Mouse (Mus musculus) intestine, embryonic 16.5 days (tissue): ENCODE measurements around the gene Sh3kbp1. TPM values are rescaled to one million over a fixed set of nuclear protein-coding genes. Genes with fewer than 3 reads are reported as not detected.

Source experiments
- ATAC-seq: fragments of 200-750 bp; cut with Nextera tagmentation; 2 replicates; pipeline ENCODE4 v1.8.0; 2017; ENCODE audit warnings: moderate TSS enrichment, moderate library complexity
- H3K27ac ChIP-seq: fragments of 300-500 bp; sonication (generic); 2 replicates; pipeline ENCODE4 v1.5.1; 2014; ENCODE audit warnings: mild to moderate bottlenecking, low read length
- H3K27me3 ChIP-seq: fragments of 300-500 bp; sonication (generic); replicated peaks from 2 replicates; pipeline ENCODE4 v1.6.1; 2014; ENCODE audit warnings: low read length, control low read depth, mixed read lengths; ENCODE audit not compliant: control insufficient read depth, insufficient read depth
- H3K36me3 ChIP-seq: fragments of 300-500 bp; sonication (generic); 2 replicates; pipeline ENCODE4 v1.6.1; 2014; ENCODE audit warnings: low read length, control low read depth; ENCODE audit not compliant: control insufficient read depth, insufficient read depth
- H3K4me1 ChIP-seq: fragments of 300-500 bp; sonication (generic); 2 replicates; pipeline ENCODE4 v1.6.1; 2014; ENCODE audit warnings: low read length, control low read depth, mixed read lengths; ENCODE audit not compliant: control insufficient read depth, insufficient read depth
- H3K4me2 ChIP-seq: fragments of 300-500 bp; sonication (generic); 2 replicates; pipeline ENCODE4 v1.6.1; 2014; ENCODE audit warnings: low read depth, low read length, control low read depth
- H3K4me3 ChIP-seq: fragments of 300-500 bp; sonication (generic); 2 replicates; pipeline ENCODE4 v1.5.1; 2014; ENCODE audit warnings: mild to moderate bottlenecking, low read length
- H3K9ac ChIP-seq: fragments of 300-500 bp; sonication (generic); 2 replicates; pipeline ENCODE4 v1.6.1; 2014; ENCODE audit warnings: low read depth, low read length
- H3K9me3 ChIP-seq: fragments of 300-500 bp; sonication (generic); 2 replicates; pipeline ENCODE4 v1.6.1; 2016; ENCODE audit warnings: low read length, control low read depth; ENCODE audit not compliant: control insufficient read depth
- WGBS: fragments of 180-500 bp; shearing (Covaris S2); extraction: QIAGEN DNeasy Blood & Tissue Kit; methylation state at CpG from one replicate; pipeline ENCODE4 v1.1.7; 2014; 5-methylcytosine and 5-hydroxymethylcytosine counted together
- polyA plus RNA-seq: library from polyadenylated mRNA; unstranded; fragments of >200 nt; fragmentation: Nextera tagmentation; extraction: Ambion mirVana; gene quantifications from 2 replicates; pipeline ENCODE4 v1.2.1, GENCODE M21; 2015

Gene Sh3kbp1
- polyA plus RNA-seq, 1 experiment from 2014 or later: 20.8 TPM

DNA sequence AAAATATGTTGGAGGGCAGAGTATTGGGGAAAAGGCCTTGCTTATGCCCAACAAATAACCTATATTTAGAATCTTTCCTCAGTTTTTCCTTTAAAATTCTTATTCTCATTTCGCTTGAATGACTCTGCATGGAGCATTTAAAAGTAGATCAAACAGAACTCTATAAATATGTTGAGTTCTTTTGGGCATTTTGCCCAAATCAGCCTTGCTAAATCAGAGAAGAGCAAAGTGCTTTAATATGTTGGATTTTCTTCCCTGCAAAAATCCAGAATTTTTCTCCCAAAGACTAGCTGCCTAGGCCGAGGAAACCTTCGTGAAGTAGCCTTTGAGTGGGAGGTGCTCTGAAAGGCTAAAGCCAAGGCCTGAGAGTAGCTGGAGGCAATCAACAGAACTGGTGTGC, 163.4 kb downstream of the Sh3kbp1 start:
- 63% methylated on average over 3 of the region's 3 CpGs for WGBS
- no peaks in the 10 kb centered on the region for H3K36me3 ChIP-seq

DNA sequence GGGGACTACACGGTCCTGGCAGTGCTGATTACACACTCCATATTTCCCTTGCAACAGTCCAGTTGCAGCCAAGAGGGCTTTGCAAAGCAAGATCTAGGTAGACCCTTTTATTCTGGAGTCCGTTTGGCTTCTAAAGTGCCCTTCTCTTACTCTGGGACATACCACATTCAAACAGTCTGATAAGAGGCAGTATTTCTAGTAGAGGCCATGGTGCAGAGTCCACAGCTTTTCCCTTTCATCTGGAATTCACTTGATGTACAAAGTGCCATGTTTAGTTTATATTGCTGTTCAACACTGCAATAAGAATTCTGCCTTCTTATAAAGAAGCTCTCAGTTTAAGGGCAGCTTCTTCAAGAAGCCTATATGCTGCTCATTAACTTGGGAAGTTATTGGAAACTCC, 168.5 kb downstream of the Sh3kbp1 start:
- Histone ChIP-seq H3K36me3 (no peaks in the 10 kb centered on the region), H3K4me2 (no peak overlapping the region), H3K9ac (no peak overlapping the region), H3K4me3 (no peak overlapping the region), H3K27me3 (no peaks in the 10 kb centered on the region), H3K27ac (no peak overlapping the region), H3K9me3 (no peaks in the 10 kb centered on the region), H3K4me1 (no peaks in the 10 kb centered on the region)
- ATAC-seq: peak; percentile 84
- WGBS: 61% methylated on average over 2 of the region's 2 CpGs

More for the DNA sequence above, 163.4 kb downstream of the Sh3kbp1 start:
- H3K9ac ChIP-seq: no peak overlapping the region
- H3K27me3 ChIP-seq: no peaks in the 10 kb centered on the region
- H3K9me3 ChIP-seq: no peaks in the 10 kb centered on the region
- no peak overlapping the region for H3K4me3 ChIP-seq
- no peak overlapping the region for H3K4me2 ChIP-seq
- no peak for ATAC-seq
- no peak overlapping the region for H3K27ac ChIP-seq
- no peaks in the 10 kb centered on the region for H3K4me1 ChIP-seq

DNA sequence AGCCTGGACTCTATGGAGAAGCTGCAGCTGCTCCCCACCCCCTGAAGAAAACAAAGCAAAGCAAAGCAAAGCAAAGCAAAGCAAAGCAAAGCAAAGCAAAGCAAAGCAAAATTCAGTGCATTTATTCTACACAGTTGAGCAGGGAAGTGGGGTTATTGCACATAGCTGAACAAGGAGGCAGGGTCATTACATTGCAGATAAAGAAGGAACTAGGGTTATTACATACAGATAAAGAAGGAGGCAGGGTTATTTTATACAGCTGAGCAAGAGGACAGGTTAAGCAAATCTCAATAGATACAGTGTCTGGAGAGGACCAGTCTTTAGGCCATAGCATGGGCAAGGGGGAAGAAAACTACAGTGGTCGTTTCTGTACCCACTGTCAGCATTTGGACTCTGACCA, 177.3 kb downstream of the Sh3kbp1 start:
- H3K9ac ChIP-seq: no peak overlapping the region
- ATAC-seq: peak; percentile 88
- 35% methylated on average over 1 of the region's 1 CpGs for WGBS
- no peak overlapping the region for H3K27ac ChIP-seq
- H3K9me3 ChIP-seq: no peaks in the 10 kb centered on the region
- H3K4me3 ChIP-seq: no peak overlapping the region
- H3K4me1 ChIP-seq: no peaks in the 10 kb centered on the region
- H3K36me3 ChIP-seq: no peaks in the 10 kb centered on the region
- H3K4me2 ChIP-seq: no peak overlapping the region
- 0 out of 2 replicates have a peak, but pooled peaks cover 9% of the 10 kb centered on the region for H3K27me3 ChIP-seq

DNA sequence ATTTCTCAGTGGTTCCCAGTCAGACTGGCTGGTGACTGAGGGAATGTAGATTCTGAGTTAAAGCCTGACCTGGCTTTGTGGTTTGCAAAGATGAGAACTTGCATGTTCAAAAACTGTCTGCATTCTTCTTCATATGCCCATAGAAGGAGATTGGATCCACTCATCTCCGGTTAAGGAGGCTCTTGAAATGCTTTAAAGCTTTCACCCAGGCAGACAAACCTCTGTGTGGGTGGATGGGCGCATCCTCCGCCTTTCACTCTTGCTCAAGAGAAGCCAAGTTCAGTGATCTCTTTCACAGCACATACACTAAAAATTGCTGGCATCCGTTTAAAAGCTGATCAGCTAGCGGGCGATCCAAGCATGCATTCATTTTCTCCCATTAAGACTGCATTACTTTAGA, 182.4 kb downstream of the Sh3kbp1 start:
- Histone ChIP-seq H3K4me3 (no peak overlapping the region), H3K36me3 (no peaks in the 10 kb centered on the region), H3K9ac (no peak overlapping the region), H3K27me3 (no peaks in the 10 kb centered on the region), H3K9me3 (no peaks in the 10 kb centered on the region), H3K4me1 (no peaks in the 10 kb centered on the region), H3K4me2 (no peak overlapping the region), H3K27ac (no peak overlapping the region)
- ATAC-seq: no peak
- 85% methylated on average over 6 of the region's 6 CpGs for WGBS

DNA sequence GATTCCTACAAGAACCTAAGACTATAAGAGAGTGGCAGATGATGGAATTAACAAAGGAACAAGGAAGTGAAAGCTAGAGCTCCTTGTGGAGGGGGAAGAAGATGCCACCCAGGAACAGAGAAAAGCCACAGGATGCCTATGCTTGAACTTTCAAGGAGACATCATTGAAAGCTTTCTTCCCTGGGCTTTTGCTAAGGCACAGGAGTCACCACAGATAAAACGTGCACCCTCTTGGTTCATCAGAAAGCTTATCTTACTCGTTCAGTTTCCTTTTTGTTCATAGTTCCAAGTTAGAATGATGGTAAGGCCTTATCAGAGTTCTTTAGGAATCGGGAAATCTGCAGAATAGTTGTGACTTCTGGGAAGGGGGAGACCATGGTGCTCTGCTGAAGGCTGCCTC, 183.4 kb downstream of the Sh3kbp1 start:
- Histone ChIP-seq H3K9me3 (no peaks in the 10 kb centered on the region), H3K9ac (no peak overlapping the region), H3K27me3 (no peaks in the 10 kb centered on the region), H3K27ac (no peak overlapping the region), H3K36me3 (no peaks in the 10 kb centered on the region), H3K4me3 (no peak overlapping the region), H3K4me2 (no peak overlapping the region), H3K4me1 (no peaks in the 10 kb centered on the region)
- WGBS: 73% methylated on average over 3 of the region's 3 CpGs
- ATAC-seq: no peak

DNA sequence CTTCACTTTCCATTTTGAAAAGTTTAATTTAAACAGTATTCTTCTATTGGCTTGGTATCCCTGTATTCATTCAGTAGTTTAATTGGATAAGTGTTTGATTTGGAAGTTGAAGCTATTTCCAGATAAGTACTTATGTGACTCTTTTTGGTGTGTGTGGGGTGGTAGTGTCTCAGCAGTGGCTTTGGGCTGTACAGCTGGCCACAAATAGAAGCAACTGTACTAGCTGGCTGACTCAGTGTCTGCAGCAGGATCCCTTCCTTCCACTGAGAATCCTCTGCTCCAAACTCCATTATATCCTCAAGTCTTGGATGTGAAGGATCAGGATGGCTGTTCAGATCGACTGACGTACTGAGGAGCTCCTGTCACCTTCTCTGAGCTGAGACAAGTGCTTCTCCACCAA, 190.4 kb downstream of the Sh3kbp1 start:
- Histone ChIP-seq H3K4me3 (no peak overlapping the region), H3K27ac (no peak overlapping the region), H3K27me3 (0 out of 2 replicates have a peak, but pooled peaks cover 4% of the 10 kb centered on the region), H3K4me2 (no peak overlapping the region), H3K4me1 (no peaks in the 10 kb centered on the region), H3K9ac (no peak overlapping the region), H3K9me3 (no peaks in the 10 kb centered on the region), H3K36me3 (no peaks in the 10 kb centered on the region)
- ATAC-seq: no peak
- 91% methylated on average over 2 of the region's 2 CpGs for WGBS

DNA sequence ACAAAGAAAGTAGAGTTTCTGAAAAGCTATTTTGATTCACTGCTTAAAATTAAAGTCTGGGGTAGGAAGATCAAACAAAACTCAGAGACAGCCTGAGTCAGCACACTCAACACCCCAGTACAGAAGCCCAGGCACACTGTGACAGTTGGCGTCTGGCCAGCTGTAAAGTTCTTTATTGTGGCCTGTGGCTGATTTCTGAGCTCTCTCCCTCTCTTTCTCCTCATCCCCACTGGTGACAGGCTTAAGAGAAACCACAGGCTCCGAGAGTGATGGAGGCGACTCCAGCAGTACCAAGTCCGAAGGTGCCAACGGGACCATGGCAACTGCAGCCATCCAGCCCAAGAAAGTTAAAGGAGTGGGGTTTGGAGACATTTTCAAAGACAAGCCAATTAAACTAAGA, 201.1 kb downstream of the Sh3kbp1 start:
- H3K27ac ChIP-seq: no peak overlapping the region
- no peaks in the 10 kb centered on the region for H3K9me3 ChIP-seq
- H3K4me2 ChIP-seq: no peak overlapping the region
- H3K36me3 ChIP-seq: no peaks in the 10 kb centered on the region
- H3K27me3 ChIP-seq: no peaks in the 10 kb centered on the region
- H3K9ac ChIP-seq: no peak overlapping the region
- H3K4me1 ChIP-seq: no peaks in the 10 kb centered on the region
- WGBS: 66% methylated on average over 5 of the region's 5 CpGs
- no peak overlapping the region for H3K4me3 ChIP-seq
- no peak for ATAC-seq

DNA sequence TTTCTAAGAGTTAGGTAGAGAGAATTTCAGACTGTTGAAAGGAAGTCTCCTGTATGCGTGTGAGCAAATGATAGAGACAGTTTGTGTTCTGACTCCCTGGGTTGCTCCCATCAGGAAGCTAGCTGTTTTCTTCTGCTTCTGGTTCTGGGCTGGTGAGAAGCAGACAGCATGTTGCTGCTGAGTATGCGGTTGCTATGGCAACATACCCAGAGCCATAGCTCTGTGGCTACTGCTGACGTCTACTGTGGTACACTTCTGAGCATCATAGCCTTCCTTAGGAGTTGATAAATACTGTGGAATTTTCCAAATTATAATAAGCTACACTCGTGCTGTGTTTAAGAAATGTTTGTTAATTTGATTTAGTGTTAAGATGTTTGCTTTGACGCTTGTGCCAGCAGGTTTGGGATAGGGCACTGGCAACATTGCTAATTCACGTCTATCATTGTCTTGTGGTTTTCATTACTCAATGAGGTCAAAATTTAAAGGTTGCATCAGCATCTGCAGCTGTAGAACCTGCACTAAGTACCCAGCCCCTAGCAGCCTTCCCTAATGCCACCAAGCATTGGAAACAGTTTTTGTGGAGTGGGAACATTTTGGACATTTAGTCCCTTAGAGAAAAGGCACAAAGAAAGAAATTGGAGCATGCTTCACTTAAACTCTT, 202.2 kb downstream of the Sh3kbp1 start:
- H3K36me3 ChIP-seq: no peaks in the 10 kb centered on the region
- no peak overlapping the region for H3K9ac ChIP-seq
- H3K4me1 ChIP-seq: no peaks in the 10 kb centered on the region
- no peaks in the 10 kb centered on the region for H3K27me3 ChIP-seq
- 70% methylated on average over 6 of the region's 6 CpGs for WGBS
- ATAC-seq: no peak
- H3K4me3 ChIP-seq: no peak overlapping the region
- no peaks in the 10 kb centered on the region for H3K9me3 ChIP-seq
- no peak overlapping the region for H3K27ac ChIP-seq
- H3K4me2 ChIP-seq: no peak overlapping the region

DNA sequence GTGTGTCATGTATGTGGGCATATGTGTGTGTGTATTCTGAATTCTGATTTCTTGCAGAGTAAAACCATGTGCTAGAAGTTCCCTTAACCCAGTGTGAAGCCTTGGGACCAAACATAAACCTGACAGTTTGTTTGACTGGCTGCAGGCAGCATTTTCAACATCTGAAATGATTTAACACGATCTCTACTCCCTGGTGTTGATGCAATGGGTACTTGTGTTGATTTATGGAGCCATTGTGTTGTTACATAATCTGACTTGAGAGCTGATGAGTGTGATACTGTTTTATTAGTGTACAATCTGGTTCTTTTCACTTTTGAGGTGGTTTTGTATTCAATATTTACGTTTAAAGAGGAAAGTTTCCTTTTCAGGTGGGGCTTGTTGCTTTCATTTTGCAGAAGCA, 204.1 kb downstream of the Sh3kbp1 start:
- Histone ChIP-seq H3K27ac (no peak overlapping the region), H3K9ac (no peak overlapping the region), H3K4me2 (no peak overlapping the region), H3K36me3 (no peaks in the 10 kb centered on the region), H3K27me3 (no peaks in the 10 kb centered on the region), H3K4me3 (no peak overlapping the region), H3K4me1 (no peaks in the 10 kb centered on the region), H3K9me3 (no peaks in the 10 kb centered on the region)
- 37% methylated on average over 2 of the region's 2 CpGs for WGBS
- ATAC-seq: no peak

DNA sequence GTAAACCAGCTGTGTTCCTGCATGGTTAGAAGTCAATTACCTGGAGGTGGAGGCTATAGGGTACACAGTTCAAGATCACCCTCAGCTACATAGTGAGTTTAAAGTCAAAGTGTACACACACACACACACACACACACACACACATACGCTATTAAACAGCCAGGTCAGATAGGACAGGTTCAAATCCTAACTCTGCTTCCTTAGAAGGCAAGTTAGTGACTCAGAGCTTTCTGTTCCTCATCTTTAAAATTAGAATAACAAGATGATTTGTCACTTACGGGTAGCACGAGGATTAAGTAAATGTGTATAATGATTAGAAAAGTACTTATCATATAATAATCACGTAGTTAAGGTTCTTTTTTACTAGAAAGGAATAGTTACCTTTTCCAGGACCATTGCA, 208.2 kb downstream of the Sh3kbp1 start:
- WGBS: 84% methylated on average over 4 of the region's 4 CpGs
- no peaks in the 10 kb centered on the region for H3K9me3 ChIP-seq
- H3K27me3 ChIP-seq: no peaks in the 10 kb centered on the region
- H3K4me3 ChIP-seq: no peak overlapping the region
- H3K36me3 ChIP-seq: no peaks in the 10 kb centered on the region
- no peaks in the 10 kb centered on the region for H3K4me1 ChIP-seq
- H3K9ac ChIP-seq: no peak overlapping the region
- H3K27ac ChIP-seq: no peak overlapping the region
- ATAC-seq: no peak
- H3K4me2 ChIP-seq: no peak overlapping the region
